Mouse (Mus musculus): ENCODE measurements around the gene Agap1. TPM values are rescaled to one million over a fixed set of nuclear protein-coding genes. Genes with fewer than 3 reads are reported as not detected.

Agap1 gene
- polyA plus RNA-seq, 1 experiment from 2014 or later, result 4.2 TPM

DNA sequence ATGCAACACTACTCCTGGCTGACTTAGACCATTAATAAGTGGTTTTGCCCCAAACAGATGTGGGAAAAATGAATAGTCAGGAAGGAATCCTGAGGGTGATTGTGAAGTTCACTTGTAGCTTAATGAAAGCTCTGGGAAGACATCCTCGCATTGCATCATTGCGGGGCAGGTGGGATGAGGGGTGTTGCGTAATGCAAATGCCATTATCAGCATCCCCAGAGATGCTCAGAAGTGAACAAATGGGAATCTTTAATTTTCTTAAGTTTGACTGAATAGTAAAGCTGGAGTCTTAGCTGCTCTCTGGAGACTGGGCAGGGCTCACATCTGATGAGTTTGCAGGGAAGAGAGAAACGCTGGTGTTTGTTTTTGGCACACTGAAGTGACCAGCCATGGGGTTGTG is 90.5 kb downstream of the Agap1 start:
- Histone ChIP-seq H3K4me2 (replicated peaks; ENCODE audit: low read depth) (no peak overlapping the region), H3K9ac (ENCODE audit: low read length) (no peak overlapping the region), H3K27ac (replicated peaks) (no peak overlapping the region), H3K27me3 (ENCODE audit: control insufficient read depth, insufficient read depth, low read length) (no peaks in the 10 kb centered on the region), H3K9me3 (ENCODE audit: control insufficient read depth, low read length) (no peaks in the 10 kb centered on the region), H3K4me1 (replicated peaks; ENCODE audit: control insufficient read depth, insufficient read depth) (no peaks in the 10 kb centered on the region), H3K4me3 (ENCODE audit: low read depth, low read length) (no peak overlapping the region), H3K36me3 (ENCODE audit: control insufficient read depth, insufficient read depth, low read length) (no peaks in the 10 kb centered on the region)
- TF ChIP-seq EP300 (optimal IDR thresholded peaks at IDR 0.05), result no peak
- no peak for TF ChIP-seq CTCF (IDR thresholded peaks at IDR 0.05; ENCODE audit: low read depth)
- WGBS, result 69% methylated on average over 4 of the region's 4 CpGs
- ATAC-seq (ENCODE audit: low FRiP score, low TSS enrichment) (no peak), DNase-seq (ENCODE audit: low spot score) (no peak)

DNA sequence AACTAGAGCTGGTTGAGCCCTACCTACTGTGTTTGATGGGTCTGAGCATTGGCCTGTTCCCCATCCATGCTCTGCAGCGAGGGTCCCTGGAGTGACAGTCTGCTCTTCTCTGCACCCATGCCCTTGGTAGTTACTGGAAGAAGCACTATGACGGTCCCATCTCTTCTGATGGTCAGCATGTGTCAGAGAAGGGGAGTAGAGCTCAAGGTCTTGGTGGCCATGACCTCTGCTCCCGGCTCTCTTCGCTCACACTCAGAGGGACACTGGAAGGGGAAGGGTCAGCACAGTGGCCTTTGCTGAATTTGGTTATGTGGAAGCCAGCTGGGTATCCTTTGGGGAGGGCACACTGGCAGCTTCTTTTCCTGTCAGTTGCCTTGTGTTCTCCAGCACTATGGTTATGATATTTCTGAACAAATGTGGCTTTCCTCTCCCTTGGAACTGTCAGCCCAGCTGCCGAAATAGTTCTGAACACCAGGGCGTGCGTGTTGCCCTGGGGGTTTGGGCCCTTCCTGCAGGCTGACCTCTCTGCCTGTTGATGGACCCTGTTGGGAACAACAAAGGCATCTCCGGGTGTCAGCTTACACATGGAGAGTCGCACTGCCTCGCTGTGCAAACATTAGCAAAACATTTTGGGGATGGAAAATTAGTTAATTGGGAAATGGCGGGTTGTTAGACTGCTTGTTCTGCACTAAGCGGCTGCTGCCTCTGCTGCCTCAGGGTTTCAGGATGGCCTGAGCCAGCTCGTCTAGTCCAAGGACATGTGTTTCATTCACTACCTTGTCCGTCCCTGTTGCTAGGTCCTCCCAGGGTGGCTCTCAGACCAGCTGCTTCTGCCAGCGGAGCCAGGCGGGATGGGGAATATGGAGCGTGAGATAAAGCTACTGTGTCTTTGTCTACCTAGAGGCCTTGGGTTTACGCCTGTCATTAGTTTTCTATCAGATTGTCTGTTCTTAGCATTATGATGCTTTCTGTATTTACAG is 93.2 kb downstream of the Agap1 start:
- no peaks in the 10 kb centered on the region for H3K27me3 ChIP-seq (ENCODE audit: control insufficient read depth, insufficient read depth, low read length)
- 70% methylated on average over 18 of the region's 18 CpGs for WGBS
- H3K4me3 ChIP-seq (ENCODE audit: low read depth, low read length), result no peak overlapping the region
- H3K4me2 ChIP-seq (replicated peaks; ENCODE audit: low read depth), result no peak overlapping the region
- ATAC-seq (ENCODE audit: low FRiP score, low TSS enrichment) (no peak), DNase-seq (ENCODE audit: low spot score) (no peak)
- no peak for TF ChIP-seq CTCF (IDR thresholded peaks at IDR 0.05; ENCODE audit: low read depth)
- TF ChIP-seq EP300 (optimal IDR thresholded peaks at IDR 0.05), result no peak
- no peaks in the 10 kb centered on the region for H3K4me1 ChIP-seq (replicated peaks; ENCODE audit: control insufficient read depth, insufficient read depth)
- H3K27ac ChIP-seq (replicated peaks), result no peak overlapping the region
- H3K9ac ChIP-seq (ENCODE audit: low read length), result no peak overlapping the region
- H3K36me3 ChIP-seq (ENCODE audit: control insufficient read depth, insufficient read depth, low read length), result no peaks in the 10 kb centered on the region
- H3K9me3 ChIP-seq (ENCODE audit: control insufficient read depth, low read length), result no peaks in the 10 kb centered on the region

DNA sequence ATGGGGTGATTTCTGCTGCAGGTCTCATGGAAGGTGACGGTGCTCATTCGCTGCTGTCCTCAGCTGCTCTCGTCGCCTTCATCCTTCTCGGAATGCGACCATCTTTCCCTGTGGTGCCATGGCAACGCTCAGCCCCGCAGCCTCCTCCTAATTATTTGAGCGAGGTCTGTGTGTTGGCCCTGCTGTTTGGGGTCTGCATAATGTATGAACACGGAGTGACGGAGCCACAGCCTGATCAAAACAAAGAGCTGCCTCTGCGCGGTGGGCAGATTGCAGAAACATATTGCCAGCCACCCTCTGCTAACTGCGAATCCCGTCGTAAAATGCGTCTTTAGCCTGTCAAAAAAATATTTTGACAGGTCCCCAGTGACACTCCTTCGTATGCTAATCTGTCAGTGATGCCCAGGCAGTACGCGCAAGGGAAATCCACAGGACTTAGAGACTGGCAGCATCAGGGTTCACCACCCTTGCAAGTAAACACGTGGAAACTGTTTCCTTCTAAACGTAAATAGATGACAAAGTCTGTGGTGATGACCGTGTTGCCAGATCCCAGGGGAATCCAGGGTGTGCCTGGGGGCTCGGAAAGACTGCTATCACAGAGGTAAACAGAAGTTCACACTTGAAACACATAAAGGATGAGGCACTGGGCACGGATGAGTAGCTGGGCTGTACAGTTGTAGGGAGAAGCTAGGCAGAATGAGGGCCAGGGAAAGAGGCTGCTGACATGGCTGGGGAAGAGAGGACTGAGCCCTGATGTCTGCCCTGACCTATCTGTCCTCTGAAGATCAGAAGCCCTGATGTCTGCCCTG is 95.7 kb downstream of the Agap1 start:
- WGBS, result 57% methylated on average over 25 of the region's 25 CpGs
- no peak for ATAC-seq (ENCODE audit: low FRiP score, low TSS enrichment)
- no peaks in the 10 kb centered on the region for H3K36me3 ChIP-seq (ENCODE audit: control insufficient read depth, insufficient read depth, low read length)
- DNase-seq (ENCODE audit: low spot score), result no peak
- H3K4me1 ChIP-seq (replicated peaks; ENCODE audit: control insufficient read depth, insufficient read depth), result no peaks in the 10 kb centered on the region
- H3K4me3 ChIP-seq (ENCODE audit: low read depth, low read length), result no peak overlapping the region
- H3K9me3 ChIP-seq (ENCODE audit: control insufficient read depth, low read length), result no peaks in the 10 kb centered on the region
- H3K27ac ChIP-seq (replicated peaks), result no peak overlapping the region
- no peak overlapping the region for H3K4me2 ChIP-seq (replicated peaks; ENCODE audit: low read depth)
- H3K9ac ChIP-seq (ENCODE audit: low read length), result no peak overlapping the region
- no peaks in the 10 kb centered on the region for H3K27me3 ChIP-seq (ENCODE audit: control insufficient read depth, insufficient read depth, low read length)
- TF ChIP-seq CTCF (IDR thresholded peaks at IDR 0.05; ENCODE audit: low read depth) (no peak), EP300 (optimal IDR thresholded peaks at IDR 0.05) (no peak)

DNA sequence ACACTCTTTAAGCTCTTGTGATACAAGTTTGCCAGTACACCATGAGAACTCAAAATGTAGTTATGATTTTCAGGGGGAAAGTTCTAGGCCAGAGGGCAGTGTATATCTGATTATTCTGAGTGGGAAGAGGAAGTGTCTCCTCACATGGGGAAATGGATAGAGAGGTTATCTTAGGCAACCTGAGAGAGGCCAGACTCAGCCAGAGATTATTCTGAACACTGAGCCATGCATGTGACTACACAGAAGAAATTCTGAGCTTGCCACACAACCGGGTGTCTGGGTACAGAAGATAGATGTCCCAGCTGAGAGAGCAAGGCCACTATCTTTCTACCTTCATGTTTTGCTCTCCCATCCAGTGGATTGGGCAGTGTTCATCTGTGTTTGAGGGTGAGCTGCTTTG is 97.9 kb downstream of the Agap1 start:
- Histone ChIP-seq H3K27ac (replicated peaks) (no peak overlapping the region), H3K9ac (ENCODE audit: low read length) (no peak overlapping the region), H3K27me3 (ENCODE audit: control insufficient read depth, insufficient read depth, low read length) (no peaks in the 10 kb centered on the region), H3K4me3 (ENCODE audit: low read depth, low read length) (no peak overlapping the region), H3K36me3 (ENCODE audit: control insufficient read depth, insufficient read depth, low read length) (no peaks in the 10 kb centered on the region), H3K4me2 (replicated peaks; ENCODE audit: low read depth) (no peak overlapping the region), H3K9me3 (ENCODE audit: control insufficient read depth, low read length) (no peaks in the 10 kb centered on the region), H3K4me1 (replicated peaks; ENCODE audit: control insufficient read depth, insufficient read depth) (no peaks in the 10 kb centered on the region)
- no peak for ATAC-seq (ENCODE audit: low FRiP score, low TSS enrichment)
- DNase-seq (ENCODE audit: low spot score), result no peak
- WGBS, result 76% methylated on average over 1 of the region's 1 CpGs
- TF ChIP-seq CTCF (IDR thresholded peaks at IDR 0.05; ENCODE audit: low read depth) (no peak), EP300 (optimal IDR thresholded peaks at IDR 0.05) (no peak)

DNA sequence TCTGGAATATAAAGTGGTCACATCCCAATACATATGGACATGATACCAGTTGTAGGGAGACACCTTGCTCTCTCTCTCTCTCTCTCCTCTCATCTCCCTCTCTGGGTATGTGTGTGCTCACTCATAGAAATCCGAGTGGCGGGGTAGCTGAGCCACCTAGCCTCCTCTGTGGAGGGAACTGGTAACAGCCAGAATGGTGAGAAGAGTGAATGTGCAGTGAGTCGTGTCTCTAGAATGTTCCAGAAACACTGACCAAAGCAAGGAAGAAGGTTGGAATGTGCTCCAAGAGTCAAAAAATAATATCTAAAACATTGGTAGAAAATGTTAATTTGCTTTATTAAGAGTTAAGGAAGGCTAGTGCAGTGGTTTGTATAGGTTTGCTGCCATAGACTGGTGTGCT is 99.2 kb downstream of the Agap1 start:
- Histone ChIP-seq H3K9ac (ENCODE audit: low read length) (no peak overlapping the region), H3K27me3 (ENCODE audit: control insufficient read depth, insufficient read depth, low read length) (no peaks in the 10 kb centered on the region), H3K4me3 (ENCODE audit: low read depth, low read length) (no peak overlapping the region), H3K4me2 (replicated peaks; ENCODE audit: low read depth) (no peak overlapping the region), H3K27ac (replicated peaks) (no peak overlapping the region), H3K9me3 (ENCODE audit: control insufficient read depth, low read length) (no peaks in the 10 kb centered on the region), H3K4me1 (replicated peaks; ENCODE audit: control insufficient read depth, insufficient read depth) (no peaks in the 10 kb centered on the region), H3K36me3 (ENCODE audit: control insufficient read depth, insufficient read depth, low read length) (no peaks in the 10 kb centered on the region)
- ATAC-seq (ENCODE audit: low FRiP score, low TSS enrichment) (no peak), DNase-seq (ENCODE audit: low spot score) (no peak)
- 88% methylated on average over 3 of the region's 3 CpGs for WGBS
- TF ChIP-seq EP300 (optimal IDR thresholded peaks at IDR 0.05), result no peak
- no peak for TF ChIP-seq CTCF (IDR thresholded peaks at IDR 0.05; ENCODE audit: low read depth)

Data from stomach, postnatal 0 days (tissue).